Mouse (Mus musculus) 3134 (cell line): ENCODE measurements around the gene Plcb3.

Source experiments
- DNase-seq: peaks from one replicate; pipeline ENCODE4 v3.0.0-alpha.2; 2011; ENCODE audit warnings: low spot score; ENCODE audit not compliant: insufficient read length; ENCODE audit errors: extremely low read depth

Gene Plcb3

GRCm38 (mm10) chr19:6940396-6941351 lies 35.6 kb downstream of the Plcb3 start:
- DNase-seq = no peak

- DNase-seq = no peak
Measured at GRCm38 (mm10) chr19:6939106-6940002, 36.9 kb downstream of the Plcb3 start.

GRCm38 (mm10) chr19:6937541-6938465 lies 38.5 kb downstream of the Plcb3 start:
- no peak for DNase-seq

- DNase-seq = no peak
Measured at GRCm38 (mm10) chr19:6936299-6936698, 40.0 kb downstream of the Plcb3 start.

GRCm38 (mm10) chr19:6934195-6934977 lies 41.9 kb downstream of the Plcb3 start, which contains the start of gene Kcnk4:
TSS of gene Kcnk4 (minus strand) at chr19:6934515.
- DNase-seq = no peak

GRCm38 (mm10) chr19:6933436-6934194 lies 42.7 kb downstream of the Plcb3 start:
- no peak for DNase-seq

GRCm38 (mm10) chr19:6933102-6933435 lies 43.2 kb downstream of the Plcb3 start:
- DNase-seq = no peak

GRCm38 (mm10) chr19:6932018-6932417 lies 44.3 kb downstream of the Plcb3 start:
- no peak for DNase-seq

GRCm38 (mm10) chr19:6931002-6931401 lies 45.3 kb downstream of the Plcb3 start:
- no peak for DNase-seq

- DNase-seq = no peak
Measured at GRCm38 (mm10) chr19:6928080-6928479, 48.2 kb downstream of the Plcb3 start.

GRCm38 (mm10) chr19:6926559-6927255 lies 49.6 kb downstream of the Plcb3 start:
- no peak for DNase-seq

- DNase-seq = no peak
Measured at GRCm38 (mm10) chr19:6925611-6926329, 50.5 kb downstream of the Plcb3 start.

- DNase-seq = no peak
Measured at GRCm38 (mm10) chr19:6925307-6925573, 51.0 kb downstream of the Plcb3 start, which contains the start of gene Catsperz. TSS of gene Catsperz (minus strand) at chr19:6925380.

GRCm38 (mm10) chr19:6924461-6925306 lies 51.6 kb downstream of the Plcb3 start:
- no peak for DNase-seq

GRCm38 (mm10) chr19:6922901-6923735 lies 53.2 kb downstream of the Plcb3 start:
- DNase-seq = no peak
